Mouse (Mus musculus): ENCODE data around the gene Pdzrn4.

- TF ChIP-seq CTCF (IDR thresholded peaks at IDR 0.05; ENCODE audit: low read depth, low read length), result no peak
- TF ChIP-seq POLR2A (IDR thresholded peaks at IDR 0.05; ENCODE audit: extremely low read depth, insufficient read depth, low read length), result no peak
Measured at GRCm38 (mm10) chr15:92759001-92759400, 362.3 kb downstream of the Pdzrn4 start.

All from liver, adult 2 months (tissue).